ENCODE assay signal across 8 mouse cellular contexts in genomic region chr6:128799144-128799895, GRCm38 (mm10). TPM values are rescaled to one million over a fixed set of nuclear protein-coding genes. Genes with fewer than 3 reads are reported as not detected.
DNase-seq lines count a peak whose midpoint lies in the region; ATAC-seq lines count a peak whose summit lies in the region.
"Not testable (repeated sequence)": the region's sequence is repeated elsewhere in the genome, so short reads cannot be mapped to it uniquely, and the experiment has no call there.

No protein-coding gene starts in this region.

- H3K4me1 ChIP-seq in intestine, embryonic 14.5 days (replicated peaks; ENCODE audit: control insufficient read depth, insufficient read depth, low read length): not testable (repeated sequence)

- DNase-seq in adrenal gland, adult (ENCODE audit: inconsistent age in 2 of 2, low spot score in 1 of 2): peak; percentile 87 to 97
- peak; percentile 84 for DNase-seq in embryo, embryonic 11 days
- peak; percentile 77 for DNase-seq in gastrocnemius, postnatal 25 days
- peak; percentile 100 for DNase-seq in intestine, embryonic 14.5 days (ENCODE audit: low spot score)
- peak; percentile 82 to 83 for DNase-seq in left cerebral cortex, postnatal 10 days (ENCODE audit: extremely low spot score in 1 of 2, low spot score in 2 of 2)
- DNase-seq in right cerebral cortex, postnatal 10 days (ENCODE audit: low spot score in 2 of 2): peak; percentile 87 to 91
- peak; percentile 80 for DNase-seq in urinary bladder, postnatal 14 days (ENCODE audit: low spot score)

- intact Hi-C loops in left cerebral cortex, postnatal 10 days (cut with DNase I): loop anchor here (2.0 kb wide), 1 partner anchor 39 kb away; no protein-coding TSS in a partner anchor

- H3K36me3 ChIP-seq in intestine, embryonic 14.5 days (ENCODE audit: control insufficient read depth, insufficient read depth, low read length): not testable (repeated sequence)

- WGBS in intestine, embryonic 14.5 days: under 1% methylated on average over 48 of the region's 49 CpGs

- H3K27ac ChIP-seq in intestine, embryonic 14.5 days (ENCODE audit: low read depth): peak overlapping the region; percentile 91

- H3K4me2 ChIP-seq in intestine, embryonic 14.5 days (ENCODE audit: low read length): peak overlapping the region; percentile 47

- peak; percentile 77 for ATAC-seq in intestine, embryonic 14.5 days (replicated peaks; ENCODE audit: low FRiP score, low TSS enrichment, low read depth)
- ATAC-seq in megakaryocyte progenitor cell, adult 5-6 weeks (replicated peaks; ENCODE audit: poor library complexity): peak; percentile 56

- H3K27me3 ChIP-seq in intestine, embryonic 14.5 days (replicated peaks; ENCODE audit: control insufficient read depth, insufficient read depth, low read length): not testable (repeated sequence)

- H3K9me3 ChIP-seq in intestine, embryonic 14.5 days (ENCODE audit: control insufficient read depth, low read length): not testable (repeated sequence)

- peak overlapping the region; percentile 62 for H3K9ac ChIP-seq in intestine, embryonic 14.5 days (ENCODE audit: low read length)

- peak overlapping the region; percentile 61 for H3K4me3 ChIP-seq in intestine, embryonic 14.5 days (ENCODE audit: low read depth, low read length)

RNA-seq across cellular contexts. Expression of gene Klrb1c, which starts 10.3 kb away (rescaled TPM):
- not detected for total RNA-seq in gastrocnemius, postnatal 25 days (2021)
- 0.20 and 0.26 TPM in 2 replicates for polyA plus RNA-seq in intestine, embryonic 14.5 days (2014; fragmentation: Nextera tagmentation; extraction: Ambion mirVana)
- not detected for total RNA-seq in left cerebral cortex, postnatal 10 days (2021)
- 0.07 and 0.96 TPM in 2 replicates for total RNA-seq in megakaryocyte progenitor cell, adult 5-6 weeks (2015)
- 0.37 and 0.51 TPM in 2 replicates for total RNA-seq in megakaryocyte progenitor cell, adult 5-6 weeks (2017)

RNA-seq across cellular contexts. Expression of gene Gm44511, which starts 26.8 kb away (rescaled TPM):
- total RNA-seq in gastrocnemius, postnatal 25 days (2021): not detected
- 0.62 TPM in 1 of 2 replicates, not detected in the other for polyA plus RNA-seq in intestine, embryonic 14.5 days (2014; fragmentation: Nextera tagmentation; extraction: Ambion mirVana)
- not detected for total RNA-seq in left cerebral cortex, postnatal 10 days (2021)
- not detected in 2 replicates for total RNA-seq in megakaryocyte progenitor cell, adult 5-6 weeks (2015)
- not detected in 2 replicates for total RNA-seq in megakaryocyte progenitor cell, adult 5-6 weeks (2017)

RNA-seq across cellular contexts. Expression of gene Klrb1b, which starts 26.8 kb away (rescaled TPM):
- total RNA-seq in gastrocnemius, postnatal 25 days (2021): not detected
- polyA plus RNA-seq in intestine, embryonic 14.5 days (2014; fragmentation: Nextera tagmentation; extraction: Ambion mirVana): 0.19 and 0.67 TPM in 2 replicates
- total RNA-seq in left cerebral cortex, postnatal 10 days (2021): not detected
- total RNA-seq in megakaryocyte progenitor cell, adult 5-6 weeks (2015): 0.32 and 1.4 TPM in 2 replicates
- not detected in 2 replicates for total RNA-seq in megakaryocyte progenitor cell, adult 5-6 weeks (2017)

Comparison
In these comparisons a context has a peak if more than half of its experiments do, and no peak if none do; other contexts are left out.
1. Peak in every context shown above with its lines: DNase-seq, ATAC-seq, H3K4me3 ChIP-seq and H3K27ac ChIP-seq.